Mouse (Mus musculus) gastrocnemius, postnatal 14 days (tissue): ENCODE data around the gene Prkcb. TPM values are rescaled to one million over a fixed set of nuclear protein-coding genes. Genes with fewer than 3 reads are reported as not detected.
A peak's percentile ranks its signal among the peaks of the same experiment; 100 is the strongest.

Source experiments
- DNase-seq: peaks from one replicate; pipeline ENCODE4 v3.0.0; 2021; ENCODE audit warnings: mixed read lengths
- intact Hi-C: fragments of 180-260 bp; cut with DNase I; formaldehyde crosslinking; loops from one replicate; pipeline ENCODE4 v1.15.1; 2025; ENCODE audit warnings: low total_unique reads
- total RNA-seq, 2 experiments: library from RNA; stranded (reverse); gene quantifications; 2 replicates each; pipeline ENCODE4 v1.2.3; 2021

Prkcb gene
- total RNA-seq, 2 experiments from 2014 or later: 0.91 to 0.98 TPM

DNA sequence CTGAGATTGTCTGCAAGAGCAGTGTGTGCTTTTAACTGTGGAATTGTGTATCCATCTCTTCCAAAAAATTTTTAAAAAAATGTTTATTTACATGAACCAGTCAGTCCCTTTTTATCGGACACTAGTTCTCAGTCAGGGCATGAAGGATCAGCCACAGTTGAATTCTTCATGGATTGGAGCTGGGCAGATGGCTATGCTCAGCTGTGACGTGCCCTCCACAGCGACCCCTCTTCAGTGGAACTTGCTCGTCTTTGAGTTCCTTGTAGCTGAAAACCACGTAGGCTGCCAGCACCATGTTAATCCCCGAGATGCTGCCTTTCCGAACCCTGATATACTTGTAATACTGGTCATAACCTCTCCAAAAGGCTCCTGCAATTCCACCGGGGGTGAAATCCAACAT is 195.4 kb downstream of the Prkcb start:
- intact Hi-C loops: no loop called here
- no peak for DNase-seq

DNA sequence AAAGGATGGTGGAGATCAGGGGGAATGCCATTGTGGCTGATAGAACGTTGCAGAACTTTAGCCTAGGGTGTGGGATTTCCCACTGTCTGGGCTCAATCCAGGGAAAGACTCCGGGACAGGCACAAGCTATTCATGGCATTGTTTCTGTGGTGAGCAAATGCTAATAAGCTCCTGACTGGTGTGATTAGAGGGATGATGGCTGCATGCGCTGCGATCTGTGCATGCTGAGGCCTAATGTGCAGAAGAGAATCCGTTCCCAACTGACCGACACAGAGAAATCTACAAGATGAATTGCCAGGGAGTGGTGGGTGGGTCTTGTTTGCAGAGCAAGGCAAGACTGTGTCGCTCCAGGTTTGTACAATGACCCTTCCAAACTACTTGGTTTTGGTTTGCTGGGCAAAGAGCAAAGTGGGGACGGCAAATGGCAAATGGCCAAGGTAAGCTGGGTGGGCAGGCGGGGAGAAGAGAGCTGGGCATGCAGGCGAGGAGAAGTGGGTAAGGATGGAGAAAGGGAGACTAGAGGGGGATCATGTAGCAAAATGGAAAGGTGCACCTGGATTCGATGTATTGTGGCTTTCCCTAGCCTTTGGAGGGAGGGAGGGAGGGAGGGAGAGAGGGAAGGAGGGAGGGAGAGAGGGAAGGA is 199.5 kb downstream of the Prkcb start:
- DNase-seq: no peak
- intact Hi-C loops: no loop called here

- peak; percentile 75 for DNase-seq
- intact Hi-C loops: no loop called here
Measured at GRCm38 (mm10) chr7:122492041-122492440, 203.5 kb downstream of the Prkcb start.

DNA sequence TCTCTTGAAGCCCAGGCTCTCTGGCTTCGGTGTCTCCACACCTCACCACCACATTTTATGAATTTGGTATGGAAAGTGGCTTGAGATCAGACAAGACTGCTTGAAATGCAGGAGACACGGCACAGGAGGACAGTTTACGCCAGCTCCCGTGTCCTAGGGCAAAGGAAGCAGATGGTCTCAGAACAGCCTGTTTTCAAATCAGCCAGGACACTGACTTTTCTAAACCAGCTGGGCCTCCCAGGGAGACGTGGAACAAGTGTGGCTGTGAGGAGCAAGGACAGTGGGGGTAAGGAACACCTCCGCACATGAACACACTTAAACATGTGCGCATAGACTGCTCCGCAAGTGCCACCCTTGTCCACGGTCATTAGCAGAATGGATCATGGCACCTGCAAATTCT is 204.4 kb downstream of the Prkcb start:
- no peak for DNase-seq
- intact Hi-C loops: no loop called here

GRCm38 (mm10) chr7:122494088-122494487 is 205.5 kb downstream of the Prkcb start:
- no peak for DNase-seq
- intact Hi-C loops: no loop called here

DNA sequence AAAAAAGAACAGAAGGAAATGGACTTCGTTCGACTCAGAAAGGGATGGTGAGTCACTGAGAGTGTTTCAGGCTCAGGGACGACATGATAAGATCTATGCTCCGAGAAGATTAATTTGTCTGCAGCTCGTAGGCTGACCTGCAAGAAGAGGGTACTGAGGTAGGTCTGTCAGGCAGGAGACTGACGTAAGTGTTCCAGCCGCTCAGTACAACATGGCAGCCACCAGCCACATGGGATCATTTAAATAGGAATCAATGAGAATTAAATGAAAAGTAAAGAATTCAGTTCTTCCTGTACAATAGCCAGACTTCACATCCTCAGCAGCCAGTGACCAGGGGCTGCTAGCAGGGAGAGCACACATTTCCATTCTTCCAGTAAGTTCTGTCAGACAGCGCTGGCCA is 209.0 kb downstream of the Prkcb start:
- DNase-seq: no peak
- intact Hi-C loops: no loop called here

- DNase-seq: no peak
- intact Hi-C loops: no loop called here
Measured at GRCm38 (mm10) chr7:122498461-122498860, 209.9 kb downstream of the Prkcb start.

DNA sequence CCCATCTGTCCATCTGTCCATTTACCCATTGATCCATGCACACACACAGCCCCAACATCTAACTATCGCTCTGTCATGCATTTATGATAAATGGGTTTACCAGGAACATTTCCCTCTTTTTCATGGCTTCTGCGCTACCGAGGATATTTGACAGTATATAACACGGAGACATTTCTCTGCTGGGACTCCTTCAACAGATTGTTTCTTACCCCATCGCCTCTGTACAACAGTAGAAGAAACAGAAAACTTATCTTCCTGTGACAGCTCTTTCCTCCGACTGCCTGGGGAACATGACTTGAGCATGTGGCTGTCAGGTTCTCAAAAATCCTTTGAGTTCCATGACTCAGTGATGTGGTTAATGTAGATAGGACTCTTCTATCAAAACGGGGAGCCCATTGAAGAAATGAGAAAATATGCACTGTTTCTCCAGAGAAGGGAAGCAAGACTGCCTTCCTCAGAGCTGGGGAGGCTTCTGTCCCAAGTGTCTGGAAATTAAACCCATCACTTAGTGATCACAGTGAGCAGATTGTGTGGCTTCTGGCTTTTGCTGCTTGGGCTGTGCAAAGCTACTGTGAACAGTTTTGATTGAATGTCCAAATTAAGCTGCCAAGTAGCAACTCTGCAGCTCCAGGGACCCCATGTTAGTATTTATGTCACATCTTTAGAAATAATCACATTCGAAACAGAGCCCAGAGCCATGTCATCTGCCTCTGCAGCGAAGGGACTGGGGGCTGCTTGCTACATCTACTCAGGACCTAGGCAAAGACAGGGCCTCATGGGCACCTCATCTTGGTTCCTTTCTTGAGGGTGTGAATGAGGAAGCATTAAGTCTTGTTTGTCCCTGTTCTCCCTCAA is 211.4 kb downstream of the Prkcb start:
- intact Hi-C loops: no loop called here
- DNase-seq: no peak

DNA sequence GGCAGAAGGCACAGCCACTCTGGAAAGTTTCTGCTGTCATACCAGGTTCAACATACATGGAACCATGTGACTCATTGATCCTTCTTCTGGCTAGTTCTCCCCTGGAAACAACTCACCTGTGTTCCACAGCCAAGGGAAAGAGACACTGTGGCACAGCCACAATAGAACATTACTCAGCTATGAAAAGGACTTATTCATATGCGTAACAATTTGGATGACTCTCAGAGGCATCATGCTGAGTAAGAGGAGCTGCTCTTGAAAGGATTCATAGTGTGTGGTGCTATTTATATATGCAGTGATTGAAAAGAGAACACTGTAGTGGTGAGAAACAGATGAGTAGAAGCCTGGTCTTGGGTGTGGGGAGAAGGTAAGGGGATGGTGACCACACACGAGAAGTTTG is 217.9 kb downstream of the Prkcb start:
- intact Hi-C loops: no loop called here
- DNase-seq: no peak

DNA sequence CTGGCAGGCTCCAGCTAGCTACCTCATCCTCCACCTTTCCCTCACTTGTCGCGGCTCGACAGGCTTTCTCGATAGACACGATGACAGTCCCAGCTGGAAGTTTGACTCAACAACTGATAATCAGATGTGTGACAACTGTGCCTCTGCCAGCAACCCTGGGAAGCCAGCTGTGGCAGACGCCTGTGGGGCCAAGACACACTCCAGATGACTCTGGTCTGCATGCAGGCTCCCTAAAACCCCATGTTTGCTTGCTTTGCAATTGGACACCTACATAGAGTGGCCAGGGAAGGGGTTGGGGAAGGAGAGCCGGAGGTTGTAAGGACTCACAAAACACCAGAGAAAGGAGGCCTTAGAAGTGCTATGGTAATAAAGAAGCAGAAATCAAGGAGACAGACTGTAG is 221.4 kb downstream of the Prkcb start:
- DNase-seq: no peak

GRCm38 (mm10) chr7:122512430-122512966 is 223.9 kb downstream of the Prkcb start:
- no peak for DNase-seq
- intact Hi-C loops: no loop called here

More for the DNA sequence above, 221.4 kb downstream of the Prkcb start:
- intact Hi-C loops: no loop called here

- intact Hi-C loops: no loop called here
Measured at GRCm38 (mm10) chr7:122520850-122521638, 232.5 kb downstream of the Prkcb start.

DNA sequence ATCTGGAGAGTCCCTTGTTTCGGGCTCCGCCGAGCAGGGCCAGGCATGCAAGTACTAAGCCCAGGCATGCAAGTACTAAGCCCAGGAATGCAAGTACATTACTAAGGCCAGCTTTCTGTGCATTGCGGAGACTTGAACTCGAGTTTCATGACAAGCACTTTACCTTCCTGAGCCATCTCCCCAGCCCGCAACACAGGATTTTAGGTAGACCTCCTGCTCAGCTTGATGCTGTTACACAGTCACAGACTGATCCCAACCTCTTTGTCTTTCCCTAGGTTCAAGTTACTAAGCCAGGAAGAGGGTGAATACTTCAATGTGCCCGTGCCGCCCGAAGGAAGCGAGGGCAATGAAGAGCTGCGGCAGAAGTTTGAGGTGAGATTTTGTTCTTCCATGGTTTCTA is 239.7 kb downstream of the Prkcb start:
- intact Hi-C loops: no loop called here
- DNase-seq: no peak

More at GRCm38 (mm10) chr7:122520850-122521638, 232.5 kb downstream of the Prkcb start:
- DNase-seq: no peak

- intact Hi-C loops: no loop called here
- DNase-seq: no peak
Measured at GRCm38 (mm10) chr7:122528646-122529045, 240.1 kb downstream of the Prkcb start.

GRCm38 (mm10) chr7:122533566-122534360 is 245.2 kb downstream of the Prkcb start:
- intact Hi-C loops: no loop called here
- no peak for DNase-seq

DNA sequence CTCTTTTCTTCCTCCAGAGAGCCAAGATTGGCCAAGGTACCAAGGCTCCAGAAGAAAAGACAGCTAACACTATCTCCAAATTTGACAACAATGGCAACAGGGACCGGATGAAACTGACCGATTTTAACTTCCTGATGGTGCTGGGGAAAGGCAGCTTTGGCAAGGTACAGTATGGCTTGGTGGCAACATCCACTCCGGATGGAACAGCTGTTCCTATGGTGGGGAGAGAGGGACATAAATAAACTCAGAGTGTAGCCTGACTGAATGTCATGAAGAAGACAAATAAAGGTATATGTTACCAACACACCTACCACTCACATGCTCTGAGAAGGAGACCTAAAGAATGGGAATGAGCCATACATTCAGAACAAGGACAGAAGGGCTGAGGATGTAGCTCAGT is 256.1 kb downstream of the Prkcb start:
- DNase-seq: no peak
- intact Hi-C loops: no loop called here

DNA sequence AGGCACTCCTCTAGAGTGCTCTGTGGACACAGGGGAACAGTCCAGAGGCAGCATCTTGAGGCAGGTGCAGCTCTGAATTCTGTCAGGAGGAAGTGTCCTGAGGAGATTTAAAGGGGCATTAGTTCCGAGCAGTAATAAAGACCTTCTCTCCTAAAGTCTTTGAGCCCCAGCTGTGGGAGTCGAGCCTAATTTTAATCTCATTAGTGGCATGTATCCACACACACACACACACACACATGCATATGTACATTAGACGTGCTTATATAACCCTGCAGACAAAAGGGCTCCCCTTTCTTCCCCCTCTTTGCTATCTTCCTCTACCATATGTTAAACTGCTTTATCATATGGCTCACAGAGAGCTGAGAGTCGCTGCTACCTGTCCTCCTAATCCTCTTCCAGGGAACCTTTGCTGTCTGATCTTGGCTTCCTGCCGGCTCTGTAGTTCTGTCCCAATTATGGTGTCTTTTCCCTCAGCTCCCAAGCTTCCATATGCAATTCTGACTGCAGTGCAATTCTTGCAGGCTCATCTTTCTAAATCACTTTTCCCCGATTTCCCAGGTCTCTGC is 268.1 kb downstream of the Prkcb start:
- DNase-seq: no peak
- intact Hi-C loops: no loop called here

GRCm38 (mm10) chr7:122558085-122558811 is 269.7 kb downstream of the Prkcb start:
- no peak for DNase-seq
- intact Hi-C loops: no loop called here
